Mouse (Mus musculus) frontal cortex, postnatal 36 days (tissue): ENCODE data around the gene Bicral.
"Not testable (repeated sequence)": the region's sequence is repeated elsewhere in the genome, so short reads cannot be mapped to it uniquely, and the experiment has no call there.

Experiments used
- DNase-seq, 2 experiments: peaks; one replicate each; pipeline ENCODE4 v3.0.0; 2022; ENCODE audit warnings: low spot score in 2 of 2

The Bicral gene

DNA sequence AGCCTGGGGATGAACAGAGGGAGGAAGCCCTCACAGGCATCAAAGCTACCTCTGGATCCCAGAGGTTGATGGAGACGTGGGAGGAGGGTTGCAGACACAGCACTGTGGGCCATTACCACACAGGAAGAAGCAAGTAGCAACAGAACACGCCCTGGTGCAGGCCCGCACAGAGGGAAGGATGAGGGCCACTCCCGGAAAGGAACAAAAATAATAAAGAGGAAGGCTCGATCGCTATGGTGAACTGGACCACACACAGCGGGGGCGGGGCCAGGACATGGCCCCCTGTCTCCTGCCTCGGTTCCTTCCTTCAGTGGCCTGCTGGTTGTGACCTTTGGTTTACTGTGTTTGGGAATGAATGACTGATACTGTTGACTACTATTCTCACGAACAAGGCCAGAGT lies 58.6 kb downstream of the Bicral start:
- DNase-seq, result no peak

- DNase-seq, result no peak
Observed at GRCm38 (mm10) chr17:46797386-46797785, 60.9 kb downstream of the Bicral start.

- no peak for DNase-seq
Observed at GRCm38 (mm10) chr17:46796743-46797142, 61.5 kb downstream of the Bicral start.

DNA sequence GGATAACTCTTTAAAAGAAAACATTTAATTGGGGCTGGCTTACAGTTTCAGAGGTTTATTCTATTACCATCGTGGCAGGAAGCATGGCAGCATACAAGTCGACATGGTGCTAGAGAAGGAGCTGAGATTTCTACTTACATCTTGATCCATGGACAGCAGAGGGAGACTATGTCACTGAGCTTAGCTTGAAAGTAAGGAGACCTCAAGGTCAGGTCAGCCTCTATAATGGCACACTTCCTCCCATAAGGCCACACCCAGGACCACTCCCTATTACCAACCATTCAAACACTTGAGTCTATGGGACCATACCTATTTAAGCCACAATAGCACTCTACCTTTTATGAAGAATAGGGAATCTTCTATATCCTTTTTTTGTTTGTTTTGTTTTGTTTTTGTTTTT lies 65.3 kb downstream of the Bicral start:
- no peak for DNase-seq

GRCm38 (mm10) chr17:46787974-46788373 lies 70.3 kb downstream of the Bicral start:
- not testable (repeated sequence) for DNase-seq

- DNase-seq, result no peak
Observed at GRCm38 (mm10) chr17:46786952-46787351, 71.3 kb downstream of the Bicral start.

- no peak for DNase-seq
Observed at GRCm38 (mm10) chr17:46783222-46783565, 75.1 kb downstream of the Bicral start.

DNA sequence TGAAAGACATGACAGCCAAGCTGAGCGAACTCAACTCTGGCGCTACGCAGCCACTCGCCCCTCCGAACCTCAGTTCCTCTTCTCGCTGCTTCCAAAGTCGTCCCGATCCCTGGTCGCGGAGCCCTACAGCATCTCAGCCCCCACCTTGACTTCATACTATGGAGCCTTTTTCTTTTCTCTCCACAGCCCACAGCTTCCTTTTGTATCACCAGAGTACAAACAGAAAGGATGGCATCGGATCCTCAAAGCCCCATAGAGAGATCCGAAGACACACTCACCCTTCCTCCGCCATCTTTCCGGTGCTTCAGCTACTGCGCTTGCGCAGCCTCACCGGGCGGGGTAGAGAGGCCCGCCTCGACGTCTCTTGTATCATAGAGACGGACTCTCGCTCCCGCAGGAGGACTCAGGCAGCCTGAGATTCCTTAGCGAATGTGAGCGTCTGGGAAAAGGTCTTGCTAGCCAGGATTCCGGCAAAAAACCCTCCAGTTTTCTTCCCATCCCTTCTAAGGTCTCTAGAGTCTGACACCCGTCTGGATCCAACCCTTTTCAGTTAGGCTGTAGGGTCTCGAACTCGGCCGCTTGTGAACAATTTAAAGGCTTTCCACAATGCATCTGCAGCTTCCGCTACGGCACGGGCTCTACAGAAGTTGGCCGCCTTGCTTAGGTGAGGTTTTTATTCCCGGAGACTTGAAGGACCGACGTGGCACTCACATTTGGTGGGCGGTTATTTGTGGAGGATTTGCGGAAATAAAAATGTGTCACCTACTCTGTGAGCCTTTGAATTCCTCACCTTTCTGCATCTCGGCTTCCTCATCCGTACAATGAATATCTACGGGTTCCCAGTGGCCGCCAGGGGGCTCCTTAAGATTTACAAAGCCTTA lies 75.7 kb downstream of the Bicral start, which contains the start of gene Rpl7l1:
Gene Rpl7l1, minus strand, starts transcription at position 332 of the 881 bp plus-strand sequence.
- DNase-seq, result peak; percentile 89 to 92

DNA sequence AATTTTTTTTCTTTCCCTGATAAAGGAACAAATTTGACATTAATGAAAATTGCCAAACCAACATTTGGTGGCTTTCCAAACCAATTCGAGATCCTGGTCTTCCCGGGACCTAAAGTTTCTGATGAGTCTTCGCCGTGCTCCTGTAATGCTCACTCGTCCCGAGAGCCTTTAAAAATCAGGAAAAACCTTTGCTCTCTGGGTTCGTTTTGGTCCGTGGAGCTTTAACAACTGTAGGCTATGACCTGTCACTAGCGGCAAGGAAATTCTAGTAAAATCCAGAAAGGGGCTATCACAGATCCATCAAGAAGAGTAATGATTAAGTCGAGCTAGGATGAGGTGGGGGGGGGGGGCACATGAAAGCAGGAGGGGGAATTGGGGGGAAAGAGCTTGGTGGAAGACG lies 76.4 kb downstream of the Bicral start:
- DNase-seq, result no peak

GRCm38 (mm10) chr17:46776087-46776486 lies 82.2 kb downstream of the Bicral start:
- DNase-seq, result no peak

DNA sequence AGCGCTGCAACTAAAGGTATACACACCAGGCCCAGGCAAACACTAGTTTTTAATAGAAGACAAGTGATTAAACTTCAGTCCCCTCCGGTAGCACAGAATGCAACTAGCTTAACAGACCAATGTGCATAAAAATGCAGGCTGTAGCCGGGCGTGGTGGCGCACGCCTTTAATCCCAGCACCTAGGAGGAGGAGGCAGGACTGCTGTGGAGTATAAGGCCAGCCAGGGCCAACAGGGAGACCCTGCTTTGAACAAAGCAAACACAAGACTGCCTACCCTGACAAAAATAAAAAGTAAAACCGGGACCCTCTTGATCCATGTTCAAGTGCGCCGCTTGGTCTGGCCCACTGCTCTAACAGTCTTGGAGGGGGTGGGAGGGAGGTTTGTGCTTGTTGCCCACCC lies 83.2 kb downstream of the Bicral start:
- DNase-seq, result no peak

GRCm38 (mm10) chr17:46774131-46774472 lies 84.2 kb downstream of the Bicral start:
- DNase-seq, result no peak

GRCm38 (mm10) chr17:46773278-46774130 lies 84.8 kb downstream of the Bicral start:
- no peak for DNase-seq

- peak; percentile 84 to 87 for DNase-seq
Observed at GRCm38 (mm10) chr17:46772404-46773277, 85.6 kb downstream of the Bicral start, which contains the start of gene 2310039H08Rik. Gene 2310039H08Rik (plus strand): TSS chr17:46772635.

- no peak for DNase-seq
Observed at GRCm38 (mm10) chr17:46772038-46772403, 86.3 kb downstream of the Bicral start.

- no peak for DNase-seq
Observed at GRCm38 (mm10) chr17:46771616-46772015, 86.7 kb downstream of the Bicral start.

GRCm38 (mm10) chr17:46771025-46771424 lies 87.3 kb downstream of the Bicral start:
- no peak for DNase-seq

DNA sequence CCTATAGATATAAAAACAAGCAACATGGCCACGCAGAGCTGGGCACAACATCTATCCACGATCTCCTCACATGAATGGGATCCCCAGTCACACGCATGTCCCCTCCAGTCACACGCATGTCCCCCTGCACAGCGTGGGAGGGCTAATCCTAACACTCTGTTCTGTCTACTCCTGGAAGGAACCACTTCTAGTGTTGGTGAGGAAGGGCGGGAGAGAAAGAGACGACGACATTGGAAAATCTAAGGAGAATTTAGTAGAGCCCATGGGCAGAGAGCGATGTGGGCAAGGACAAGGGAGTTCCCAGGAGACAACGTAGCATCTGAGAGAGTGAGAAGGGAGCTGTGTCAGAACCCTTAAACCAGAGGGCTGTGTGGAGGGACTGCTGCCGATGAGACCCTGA lies 87.7 kb downstream of the Bicral start:
- no peak for DNase-seq

- DNase-seq, result no peak
Observed at GRCm38 (mm10) chr17:46767868-46768267, 90.4 kb downstream of the Bicral start.

- peak; percentile 64 to 76 for DNase-seq
Observed at GRCm38 (mm10) chr17:46764916-46765315, 93.4 kb downstream of the Bicral start.

- DNase-seq, result no peak
Observed at GRCm38 (mm10) chr17:46763544-46763943, 94.7 kb downstream of the Bicral start, which contains the start of gene Ptcra. Gene Ptcra (minus strand): TSS chr17:46763712.

DNA sequence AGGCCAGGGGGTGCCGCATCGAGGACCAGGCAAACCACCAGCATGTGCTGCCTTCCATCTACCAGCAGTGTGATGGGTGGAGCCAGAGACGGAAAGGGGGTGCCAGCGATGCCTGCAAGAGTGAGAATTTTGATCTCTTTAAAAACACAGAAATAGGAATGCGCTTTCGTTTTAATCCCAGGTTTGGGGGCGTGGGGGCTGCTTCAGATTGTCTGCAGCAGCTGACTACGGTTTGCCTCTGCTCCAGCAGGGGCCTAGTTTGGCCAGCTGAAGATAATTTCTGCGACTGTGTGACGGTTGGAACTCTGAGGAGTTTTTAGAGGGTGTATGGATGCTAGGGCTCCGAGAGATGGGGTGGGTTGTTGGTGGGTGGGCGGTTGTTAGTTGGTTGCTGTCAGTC lies 99.5 kb downstream of the Bicral start:
- DNase-seq, result peak in 1 of 2 experiments; percentile 55
